Mouse (Mus musculus) thymus, adult 2 months (tissue): ENCODE measurements at regions not wholly inside any gene's neighbourhood (a gene's known extent, or its start where the extent isn't known, plus 50 kb on each side); places are given as distances from the start of the nearest gene placed in this dataset.
A peak's percentile ranks its signal among the peaks of the same experiment; 100 is the strongest.

Experiments used
- DNase-seq: peaks from one replicate; pipeline ENCODE4 v3.0.0; 2021
- H3K27ac ChIP-seq: fragments of 200-500 bp; 2 replicates; pipeline ENCODE4 v1.5.1; 2012; ENCODE audit warnings: low read length, control low read depth; ENCODE audit not compliant: control insufficient read depth, insufficient read depth
- H3K27me3 ChIP-seq: fragments of 200-500 bp; 2 replicates; pipeline ENCODE4 v1.6.1; 2012; ENCODE audit warnings: mild to moderate bottlenecking, low read length, moderate library complexity, mixed read lengths; ENCODE audit not compliant: control insufficient read depth, insufficient read depth
- H3K36me3 ChIP-seq: fragments of 200-500 bp; 2 replicates; pipeline ENCODE4 v1.6.1; 2012; ENCODE audit warnings: mild to moderate bottlenecking, low read length, moderate library complexity; ENCODE audit not compliant: control insufficient read depth, insufficient read depth
- H3K4me1 ChIP-seq: fragments of 200-500 bp; replicated peaks from 2 replicates; pipeline ENCODE4 v1.6.1; 2012; ENCODE audit warnings: low read length; ENCODE audit not compliant: control insufficient read depth, insufficient read depth
- H3K4me3 ChIP-seq: fragments of 200-500 bp; 2 replicates; pipeline ENCODE4 v1.5.1; 2012; ENCODE audit warnings: mild to moderate bottlenecking, low read length, control low read depth, moderate library complexity; ENCODE audit not compliant: control insufficient read depth, insufficient read depth
- CTCF ChIP-seq: fragments of 200-500 bp; IDR thresholded peaks from 2 replicates; pipeline ENCODE4 v1.5.1; 2012; ENCODE audit warnings: mild to moderate bottlenecking, control low read depth, low read length, moderate library complexity, borderline replicate concordance; ENCODE audit not compliant: control insufficient read depth, poor library complexity, insufficient read depth; ENCODE audit errors: extremely low read depth
- POLR2A ChIP-seq: fragments of 200-500 bp; IDR thresholded peaks from 2 replicates; pipeline ENCODE4 v1.6.1; 2012; ENCODE audit warnings: mild to moderate bottlenecking, low read length, control low read depth, moderate library complexity; ENCODE audit not compliant: control insufficient read depth, poor library complexity, insufficient read depth; ENCODE audit errors: extremely low read depth
- WGBS: fragments of 180-500 bp; shearing (Covaris S2); methylation state at CpG from one replicate; pipeline ENCODE4 v1.1.7; 2018; 5-methylcytosine and 5-hydroxymethylcytosine counted together

- Histone ChIP-seq H3K27ac (no peak overlapping the region; the same call in 1 of the 2 replicates), H3K4me1 (no peaks in the 10 kb centered on the region)
- DNase-seq: no peak
These were observed 54.1 kb downstream of the Nog start for GRCm38 (mm10) chr11:89247991-89248390.

GRCm38 (mm10) chr11:89243370-89243769 lies 58.8 kb downstream of the Nog start:
- Histone ChIP-seq H3K4me3 (no peak overlapping the region), H3K27ac (no peak overlapping the region), H3K36me3 (no peaks in the 10 kb centered on the region), H3K27me3 (no peaks in the 10 kb centered on the region), H3K4me1 (no peaks in the 10 kb centered on the region)
- 49% methylated on average over 3 of the region's 3 CpGs for WGBS
- peak; percentile 14 for DNase-seq
- TF ChIP-seq CTCF (peak; percentile 22; the same call in 1 of the 2 replicates), POLR2A (no peak)

More at GRCm38 (mm10) chr11:89247991-89248390, 54.1 kb downstream of the Nog start:
- TF ChIP-seq POLR2A (no peak), CTCF (no peak)
- Histone ChIP-seq H3K4me3 (no peak overlapping the region), H3K27me3 (no peaks in the 10 kb centered on the region), H3K36me3 (no peaks in the 10 kb centered on the region)
- 97% methylated on average over 2 of the region's 2 CpGs for WGBS

GRCm38 (mm10) chr11:89242130-89242529 lies 60.0 kb downstream of the Nog start:
- H3K4me3 ChIP-seq: no peak overlapping the region
- H3K36me3 ChIP-seq: no peaks in the 10 kb centered on the region
- no peak overlapping the region for H3K27ac ChIP-seq
- no peaks in the 10 kb centered on the region for H3K27me3 ChIP-seq
- no peak for DNase-seq
- TF ChIP-seq POLR2A (no peak), CTCF (no peak)
- 86% methylated on average over 2 of the region's 2 CpGs for WGBS
- no peaks in the 10 kb centered on the region for H3K4me1 ChIP-seq

- H3K36me3 ChIP-seq: no peaks in the 10 kb centered on the region
- no peak overlapping the region for H3K4me3 ChIP-seq
- DNase-seq: no peak
- no peaks in the 10 kb centered on the region for H3K27me3 ChIP-seq
- no peak for TF ChIP-seq CTCF
- TF ChIP-seq POLR2A: no peak
- H3K4me1 ChIP-seq: no peaks in the 10 kb centered on the region
- 87% methylated on average over 9 of the region's 9 CpGs for WGBS
- H3K27ac ChIP-seq: no peak overlapping the region
These were observed 62.2 kb downstream of the Nog start for GRCm38 (mm10) chr11:89239891-89240290.

GRCm38 (mm10) chr11:89236904-89237303 lies 65.2 kb downstream of the Nog start:
- TF ChIP-seq POLR2A: no peak
- TF ChIP-seq CTCF: no peak
- H3K36me3 ChIP-seq: no peaks in the 10 kb centered on the region
- H3K4me1 ChIP-seq: no peaks in the 10 kb centered on the region
- WGBS: 80% methylated on average over 3 of the region's 3 CpGs
- H3K27ac ChIP-seq: no peak overlapping the region
- no peak overlapping the region for H3K4me3 ChIP-seq
- H3K27me3 ChIP-seq: no peaks in the 10 kb centered on the region
- no peak for DNase-seq

- H3K27ac ChIP-seq: no peak overlapping the region
- WGBS: 82% methylated on average over 9 of the region's 9 CpGs
- no peaks in the 10 kb centered on the region for H3K27me3 ChIP-seq
- H3K4me3 ChIP-seq: no peak overlapping the region
- H3K36me3 ChIP-seq: no peaks in the 10 kb centered on the region
- TF ChIP-seq CTCF (no peak), POLR2A (no peak)
- DNase-seq: no peak
- H3K4me1 ChIP-seq: no peaks in the 10 kb centered on the region
These were observed 69.2 kb downstream of the Nog start for GRCm38 (mm10) chr11:89232884-89233480.

GRCm38 (mm10) chr11:89229726-89230125 lies 72.4 kb downstream of the Nog start:
- no peak overlapping the region for H3K4me3 ChIP-seq
- 77% methylated on average over 5 of the region's 5 CpGs for WGBS
- TF ChIP-seq CTCF: no peak
- no peaks in the 10 kb centered on the region for H3K27me3 ChIP-seq
- no peak overlapping the region for H3K27ac ChIP-seq
- no peak for DNase-seq
- H3K4me1 ChIP-seq: no peaks in the 10 kb centered on the region
- no peaks in the 10 kb centered on the region for H3K36me3 ChIP-seq
